Mouse (Mus musculus) megakaryocyte, embryonic 14.5 days (primary cell): ENCODE data around the gene Usp35. TPM values are rescaled to one million over a fixed set of nuclear protein-coding genes. Genes with fewer than 3 reads are reported as not detected.
A peak's percentile ranks its signal among the peaks of the same experiment; 100 is the strongest.

ENCODE experiments used
- H3K27me3 ChIP-seq: replicated peaks from 2 replicates; pipeline ENCODE3; 2012; ENCODE audit warnings: inconsistent platforms
- H3K36me3 ChIP-seq: replicated peaks from 2 replicates; pipeline ENCODE3; 2012; ENCODE audit warnings: low read length, inconsistent platforms, mixed read lengths
- H3K4me1 ChIP-seq: 2 replicates; pipeline ENCODE4 v1.6.1; 2012; ENCODE audit warnings: inconsistent platforms
- H3K4me3 ChIP-seq: replicated peaks from 2 replicates; pipeline ENCODE3; 2012; ENCODE audit warnings: moderate library complexity, mild to moderate bottlenecking, inconsistent platforms
- H3K9me3 ChIP-seq: 2 replicates; pipeline ENCODE4 v1.6.1; 2012; ENCODE audit warnings: inconsistent platforms
- FLI1 ChIP-seq: IDR thresholded peaks from 2 replicates; pipeline ENCODE4 v1.6.1; 2012; ENCODE audit warnings: low read length, inconsistent platforms, mixed read lengths
- GATA1 ChIP-seq: IDR thresholded peaks from 3 replicates; pipeline ENCODE4 v1.6.1; 2012; ENCODE audit warnings: mixed read lengths, low read length, inconsistent platforms, borderline replicate concordance
- polyA plus RNA-seq: library from polyadenylated mRNA; stranded (reverse); fragments of >175 nt; gene quantifications from 2 replicates; pipeline ENCODE4 v1.2.3, GENCODE M21; 2012; ENCODE audit warnings: low replicate concordance; ENCODE audit not compliant: insufficient read depth

Usp35 gene
- polyA plus RNA-seq: 1.4 and 2.3 TPM in 2 replicates

GRCm38 (mm10) chr7:97331726-97332666 lies at the start of gene Usp35, which contains the start of gene Kctd21:
TSS of gene Usp35 (minus strand) at chr7:97332020.
TSS of gene Kctd21 (plus strand) at chr7:97332327.
- Histone ChIP-seq H3K9me3 (peaks cover 4% of the 10 kb centered on the region), H3K36me3 (peaks cover 3% of the 10 kb centered on the region), H3K4me1 (peaks cover 70% of the 10 kb centered on the region), H3K27me3 (peaks cover 37% of the 10 kb centered on the region), H3K4me3 (peak within 1 kb of the TSS; percentile 98)
- TF ChIP-seq FLI1 (no peak), GATA1 (no peak)

DNA sequence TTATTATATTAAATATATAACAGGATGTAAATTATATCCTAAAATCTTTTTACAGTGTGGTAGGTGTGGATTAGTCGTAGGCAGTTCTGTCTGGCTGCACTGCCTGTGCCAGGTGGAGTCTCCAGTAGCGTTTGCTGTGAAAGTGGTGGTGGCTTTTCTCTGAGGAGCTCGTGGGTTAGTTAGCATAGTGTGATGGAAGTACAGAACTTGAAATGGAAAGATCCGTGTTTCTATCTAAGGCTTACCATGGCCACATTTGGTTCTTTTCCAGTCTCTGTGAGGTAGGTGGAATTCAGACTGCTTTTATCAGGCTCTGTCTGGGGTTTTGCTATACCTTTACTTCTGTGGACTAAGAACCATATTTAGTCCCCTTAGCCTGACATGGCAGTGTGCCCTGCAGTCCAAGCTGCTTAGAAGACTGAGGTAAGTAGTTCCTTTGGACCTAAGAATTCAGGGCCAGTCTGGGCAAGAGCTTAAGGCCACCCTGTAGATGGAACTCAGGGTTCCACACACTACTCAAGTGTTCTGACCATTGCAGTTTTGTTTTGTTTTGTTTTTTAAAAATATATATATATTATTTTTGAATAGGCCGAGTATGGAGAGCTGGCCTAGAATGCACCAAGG lies 48.8 kb upstream of the Usp35 start:
- H3K27me3 ChIP-seq: no peaks in the 10 kb centered on the region
- H3K36me3 ChIP-seq: peaks cover 94% of the 10 kb centered on the region
- no peak for TF ChIP-seq GATA1
- H3K9me3 ChIP-seq: no peaks in the 10 kb centered on the region
- H3K4me3 ChIP-seq: no peak overlapping the region
- H3K4me1 ChIP-seq: peaks cover 10% of the 10 kb centered on the region

- Histone ChIP-seq H3K36me3 (peaks cover 94% of the 10 kb centered on the region), H3K4me3 (no peak overlapping the region), H3K9me3 (no peaks in the 10 kb centered on the region), H3K4me1 (peaks cover 6% of the 10 kb centered on the region), H3K27me3 (no peaks in the 10 kb centered on the region)
- TF ChIP-seq GATA1: no peak
- no peak for TF ChIP-seq FLI1
Measured at GRCm38 (mm10) chr7:97379304-97379703, 47.5 kb upstream of the Usp35 start.

- Histone ChIP-seq H3K4me1 (peaks cover 17% of the 10 kb centered on the region), H3K27me3 (no peaks in the 10 kb centered on the region), H3K36me3 (peaks cover 70% of the 10 kb centered on the region), H3K4me3 (no peak overlapping the region), H3K9me3 (no peaks in the 10 kb centered on the region)
- TF ChIP-seq GATA1: no peak
- TF ChIP-seq FLI1: no peak
Measured at GRCm38 (mm10) chr7:97375906-97376305, 44.1 kb upstream of the Usp35 start.

GRCm38 (mm10) chr7:97375101-97375500 lies 43.3 kb upstream of the Usp35 start:
- Histone ChIP-seq H3K4me3 (no peak overlapping the region), H3K9me3 (no peaks in the 10 kb centered on the region), H3K27me3 (no peaks in the 10 kb centered on the region), H3K4me1 (peaks cover 21% of the 10 kb centered on the region), H3K36me3 (peaks cover 63% of the 10 kb centered on the region)
- no peak for TF ChIP-seq FLI1
- no peak for TF ChIP-seq GATA1

- no peak for TF ChIP-seq FLI1
- no peak for TF ChIP-seq GATA1
- Histone ChIP-seq H3K9me3 (no peaks in the 10 kb centered on the region), H3K36me3 (no peaks in the 10 kb centered on the region), H3K27me3 (peaks cover 8% of the 10 kb centered on the region), H3K4me3 (no peak overlapping the region), H3K4me1 (peaks cover 15% of the 10 kb centered on the region)
Measured at GRCm38 (mm10) chr7:97365887-97366286, 34.1 kb upstream of the Usp35 start.

GRCm38 (mm10) chr7:97361467-97361866 lies 29.6 kb upstream of the Usp35 start:
- Histone ChIP-seq H3K27me3 (peaks cover 13% of the 10 kb centered on the region), H3K4me1 (peaks cover 28% of the 10 kb centered on the region), H3K36me3 (no peaks in the 10 kb centered on the region), H3K4me3 (no peak overlapping the region), H3K9me3 (no peaks in the 10 kb centered on the region)
- TF ChIP-seq GATA1 (no peak), FLI1 (no peak)

- no peaks in the 10 kb centered on the region for H3K36me3 ChIP-seq
- TF ChIP-seq GATA1: no peak
- no peak for TF ChIP-seq FLI1
- H3K4me1 ChIP-seq: peaks cover 33% of the 10 kb centered on the region
- H3K27me3 ChIP-seq: peaks cover 13% of the 10 kb centered on the region
- H3K4me3 ChIP-seq: no peak overlapping the region
- no peaks in the 10 kb centered on the region for H3K9me3 ChIP-seq
Measured at GRCm38 (mm10) chr7:97360955-97361354, 29.1 kb upstream of the Usp35 start.

DNA sequence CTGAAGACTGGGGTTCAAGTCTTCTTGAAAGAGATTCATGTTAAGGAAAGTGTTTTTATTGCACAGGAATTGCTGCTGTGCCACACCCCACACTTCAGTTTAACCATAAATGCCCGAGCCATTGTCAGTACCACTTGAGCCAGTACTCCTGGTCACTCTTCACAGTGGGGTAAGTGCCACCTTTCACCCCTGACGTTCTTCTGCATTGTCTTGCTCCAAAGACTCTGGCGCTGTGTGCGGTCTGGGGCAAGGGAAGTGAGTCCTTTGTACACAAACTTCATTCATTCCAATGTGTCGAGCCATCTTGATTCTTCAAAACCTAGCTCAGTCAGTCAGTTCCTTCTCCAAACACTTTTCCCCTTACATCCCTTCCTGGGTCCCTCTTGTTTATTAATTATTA lies 28.3 kb upstream of the Usp35 start:
- no peaks in the 10 kb centered on the region for H3K9me3 ChIP-seq
- TF ChIP-seq FLI1 (no peak), GATA1 (no peak)
- H3K36me3 ChIP-seq: no peaks in the 10 kb centered on the region
- peaks cover 13% of the 10 kb centered on the region for H3K27me3 ChIP-seq
- no peak overlapping the region for H3K4me3 ChIP-seq
- H3K4me1 ChIP-seq: peaks cover 41% of the 10 kb centered on the region

DNA sequence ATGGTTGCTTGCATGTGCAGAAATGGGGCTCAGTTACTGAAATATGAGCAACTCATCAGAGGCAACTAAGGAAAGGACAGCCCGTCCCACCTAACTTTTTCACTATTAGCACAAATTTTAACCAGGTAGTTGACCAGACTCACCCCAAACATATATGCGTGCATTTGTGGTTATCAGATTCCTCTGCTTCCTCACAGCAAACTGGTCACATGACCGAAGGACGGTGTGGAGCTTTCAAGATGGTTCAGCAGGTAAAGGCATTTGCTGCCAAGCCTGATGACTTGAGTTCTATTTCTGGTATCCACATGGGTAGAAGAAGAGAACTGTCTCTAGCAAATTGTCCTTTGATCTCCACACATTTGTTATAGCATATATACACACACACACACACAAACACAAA lies 26.5 kb upstream of the Usp35 start:
- Histone ChIP-seq H3K4me3 (no peak overlapping the region), H3K36me3 (no peaks in the 10 kb centered on the region), H3K27me3 (peaks cover 8% of the 10 kb centered on the region), H3K9me3 (no peaks in the 10 kb centered on the region), H3K4me1 (peaks cover 56% of the 10 kb centered on the region)
- no peak for TF ChIP-seq GATA1
- no peak for TF ChIP-seq FLI1
